In genomic region chr15:89300600-89300999, GRCm38 (mm10) we compare ENCODE assay signal across 33 mouse cellular contexts. TPM values are rescaled to one million over a fixed set of nuclear protein-coding genes. Genes with fewer than 3 reads are reported as not detected.
DNase-seq lines count a peak whose midpoint lies in the region; ATAC-seq and TF ChIP-seq lines count a peak whose summit lies in the region.
"Had no signal": no experiment of that assay in that cellular context is flagged by ENCODE, and none has a peak within 500 bp of the region (broad histone marks: within the 10 kb centered on the region; RNA-seq: fewer than 3 reads in every experiment).

No protein-coding gene starts in this region.

- no peak overlapping the region for H3K4me3 ChIP-seq in intestine, postnatal 0 days (ENCODE audit: low read depth, low read length)
- H3K4me3 ChIP-seq: embryonic facial prominence, embryonic 12.5 days; embryonic facial prominence, embryonic 15.5 days; gastrocnemius, adult 2 months; heart, embryonic 12.5 days; heart, embryonic 15.5 days; hindbrain, embryonic 10.5 days; hindbrain, embryonic 13.5 days had no signal

- WGBS in intestine, postnatal 0 days, result 97% methylated on average over 8 of the region's 8 CpGs

- no peak overlapping the region for H3K27ac ChIP-seq in intestine, postnatal 0 days (ENCODE audit: low read depth, low read length)
- H3K27ac ChIP-seq: embryonic facial prominence, embryonic 12.5 days; embryonic facial prominence, embryonic 15.5 days; gastrocnemius, adult 2 months; heart, embryonic 15.5 days; hindbrain, embryonic 10.5 days; hindbrain, embryonic 13.5 days had no signal

- H3K36me3 ChIP-seq in intestine, postnatal 0 days (ENCODE audit: control insufficient read depth, insufficient read depth), result peaks cover 69% of the 10 kb centered on the region

- no peak overlapping the region for H3K9ac ChIP-seq in intestine, postnatal 0 days (ENCODE audit: low read depth, low read length)
- H3K9ac ChIP-seq: embryonic facial prominence, embryonic 12.5 days; embryonic facial prominence, embryonic 15.5 days; forebrain, postnatal 0 days; heart, embryonic 12.5 days; heart, embryonic 15.5 days; hindbrain, embryonic 13.5 days had no signal

- no peak overlapping the region for H3K4me2 ChIP-seq in intestine, postnatal 0 days (replicated peaks; ENCODE audit: low read depth)
- H3K4me2 ChIP-seq: embryonic facial prominence, embryonic 12.5 days; embryonic facial prominence, embryonic 15.5 days; heart, embryonic 12.5 days; heart, embryonic 15.5 days; hindbrain, embryonic 13.5 days had no signal

- ATAC-seq in intestine, postnatal 0 days, result no peak
- ATAC-seq: forebrain, embryonic 14.5 days; forebrain, postnatal 0 days; Patski had no signal

- no peak for TF ChIP-seq CTCF in intestine, postnatal 0 days (IDR thresholded peaks at IDR 0.05; ENCODE audit: low read depth)

- intact Hi-C loops in gastrocnemius, postnatal 14 days (cut with DNase I; ENCODE audit: low total_unique reads), result no loop called here

- no peaks in the 10 kb centered on the region for H3K4me1 ChIP-seq in intestine, postnatal 0 days (replicated peaks; ENCODE audit: control insufficient read depth, insufficient read depth, low read length)
- H3K4me1 ChIP-seq: embryonic facial prominence, embryonic 12.5 days; embryonic facial prominence, embryonic 15.5 days; hindbrain, embryonic 10.5 days; hindbrain, embryonic 13.5 days had no signal

- peak; percentile 31 for DNase-seq in kidney, adult 18-20 months
- no peak for DNase-seq in kidney, postnatal 4 days
- peak; percentile 63 for DNase-seq in testis, postnatal 10 days (ENCODE audit: low spot score)
- no peak for DNase-seq in testis, postnatal 14 days (ENCODE audit: low spot score)
- DNase-seq in kidney, postnatal 25 days, result peak; percentile 51 to 69
- no peak for DNase-seq in gastrocnemius, postnatal 14 days
- DNase-seq: adrenal gland, postnatal 10 days; adrenal gland, postnatal 36 days; B cell, adult 2 months; cerebellum, adult 18-20 months; cerebellum, adult 9-10 months; cerebellum, postnatal 14 days; forebrain, postnatal 0 days; gastrocnemius, adult 2 months; gastrocnemius, postnatal 25 days; heart, adult 18-20 months; heart, postnatal 10 days; heart, postnatal 36 days had no signal

- H3K27me3 ChIP-seq in intestine, postnatal 0 days (replicated peaks; ENCODE audit: control insufficient read depth, insufficient read depth, low read length), result no peaks in the 10 kb centered on the region
- H3K27me3 ChIP-seq: CH12.LX; embryonic facial prominence, embryonic 12.5 days; embryonic facial prominence, embryonic 15.5 days; heart, embryonic 12.5 days; heart, embryonic 15.5 days; hindbrain, embryonic 13.5 days; Patski had no signal

- no peaks in the 10 kb centered on the region for H3K9me3 ChIP-seq in intestine, postnatal 0 days (ENCODE audit: control insufficient read depth)
- H3K9me3 ChIP-seq: embryonic facial prominence, embryonic 12.5 days; embryonic facial prominence, embryonic 15.5 days; G1E; heart, embryonic 12.5 days; heart, embryonic 15.5 days; hindbrain, embryonic 10.5 days; hindbrain, embryonic 13.5 days had no signal

RNA-seq across cellular contexts. Expression of gene Sbf1, which starts 14.5 kb away (rescaled TPM):
- 10 to 100 TPM; 51.2 to 51.5 TPM for total RNA-seq in gastrocnemius, postnatal 14 days (2021)
- 22.2 and 24.2 TPM in 2 replicates for polyA plus RNA-seq in intestine, postnatal 0 days (2015; fragmentation: Nextera tagmentation; extraction: Ambion mirVana)

RNA-seq across cellular contexts. Expression of gene Adm2, which starts 21.9 kb away (rescaled TPM):
- total RNA-seq in gastrocnemius, postnatal 14 days (2021), result not detected
- 0.14 TPM in 1 of 2 replicates, not detected in the other for polyA plus RNA-seq in intestine, postnatal 0 days (2015; fragmentation: Nextera tagmentation; extraction: Ambion mirVana)
- total RNA-seq: adrenal gland, adult 18-20 months; adrenal gland, postnatal 10 days; adrenal gland, postnatal 36 days; forebrain, postnatal 0 days; G1E; gastrocnemius, adult 2 months; gastrocnemius, postnatal 25 days; heart, adult 18-20 months; heart, postnatal 10 days; heart, postnatal 36 days had no signal
- polyA plus RNA-seq: embryonic facial prominence, embryonic 12.5 days; forebrain, embryonic 14.5 days; forebrain, postnatal 0 days; frontal cortex, adult 2 months; hindbrain, embryonic 13.5 days had no signal

RNA-seq across cellular contexts. Expression of gene Miox, which starts 33.6 kb away (rescaled TPM):
- total RNA-seq in gastrocnemius, postnatal 14 days (2021), result not detected
- not detected in 2 replicates for polyA plus RNA-seq in intestine, postnatal 0 days (2015; fragmentation: Nextera tagmentation; extraction: Ambion mirVana)
- total RNA-seq: adrenal gland, postnatal 36 days; CH12.LX; forebrain, postnatal 0 days; gastrocnemius, adult 2 months; gastrocnemius, postnatal 25 days; heart, adult 18-20 months; heart, postnatal 10 days; heart, postnatal 36 days had no signal
- polyA plus RNA-seq: embryonic facial prominence, embryonic 12.5 days; embryonic facial prominence, embryonic 15.5 days; forebrain, embryonic 11.5 days; forebrain, embryonic 14.5 days; forebrain, postnatal 0 days; frontal cortex, adult 2 months; G1E; gonadal fat pad, adult 2 months; heart, embryonic 12.5 days; hindbrain, embryonic 10.5 days; hindbrain, embryonic 13.5 days; Patski had no signal

RNA-seq across cellular contexts. Expression of gene Lmf2, which starts 54.9 kb away (rescaled TPM):
- total RNA-seq in gastrocnemius, postnatal 14 days (2021), result 10 to 100 TPM; 16.9 to 18.3 TPM
- polyA plus RNA-seq in intestine, postnatal 0 days (2015; fragmentation: Nextera tagmentation; extraction: Ambion mirVana), result 19.1 and 20.5 TPM in 2 replicates

RNA-seq across cellular contexts. Expression of gene Ncaph2, which starts 54.9 kb away (rescaled TPM):
- total RNA-seq in gastrocnemius, postnatal 14 days (2021), result 10 to 100 TPM; 39.0 to 40.8 TPM
- 55.2 and 65.2 TPM in 2 replicates for polyA plus RNA-seq in intestine, postnatal 0 days (2015; fragmentation: Nextera tagmentation; extraction: Ambion mirVana)

Comparison
In these comparisons a context has a peak if more than half of its experiments do, and no peak if none do; other contexts are left out.
1. DNase-seq: peak in kidney, adult 18-20 months (single experiment), testis, postnatal 10 days (single experiment) and kidney, postnatal 25 days (2 of 2); none in kidney, postnatal 4 days (0 of 2), testis, postnatal 14 days (single experiment) and gastrocnemius, postnatal 14 days (single experiment).